Mouse (Mus musculus) CH12.LX (cell line): ENCODE results near the gene Cinp. TPM values are rescaled to one million over a fixed set of nuclear protein-coding genes. Genes with fewer than 3 reads are reported as not detected.

Experiments used
- DNase-seq: peaks from one replicate; pipeline ENCODE4 v3.0.0-alpha.2; 2013; ENCODE audit errors: extremely low read depth
- H3K27ac ChIP-seq: 2 replicates; pipeline ENCODE4 v1.5.1; 2012; ENCODE audit warnings: low read depth, mild to moderate bottlenecking, control low read depth, moderate library complexity; ENCODE audit not compliant: insufficient read depth
- H3K27me3 ChIP-seq: replicated peaks from 2 replicates; pipeline ENCODE3; 2012; ENCODE audit warnings: inconsistent platforms
- H3K36me3 ChIP-seq, 2 experiments: replicated peaks in 1 of 2; 2 replicates each; pipeline versions ENCODE3 to v1.6.1; 2012; ENCODE audit warnings: inconsistent platforms in 1 of 2, low read length in 1 of 2, mild to moderate bottlenecking in 1 of 2, mixed read lengths in 1 of 2, moderate library complexity in 1 of 2; ENCODE audit not compliant: control insufficient read depth in 1 of 2, insufficient read depth in 1 of 2
- H3K4me1 ChIP-seq, 2 experiments: 2 replicates each; pipeline ENCODE4 v1.6.1; 2012; ENCODE audit warnings: inconsistent platforms in 1 of 2, moderate library complexity in 1 of 2; ENCODE audit not compliant: insufficient read depth in 2 of 2, control insufficient read depth in 1 of 2
- H3K4me2 ChIP-seq: 2 replicates; pipeline ENCODE4 v1.6.1; 2012; ENCODE audit warnings: low read depth, mild to moderate bottlenecking, control low read depth; ENCODE audit not compliant: poor library complexity, insufficient read depth, severe bottlenecking
- H3K4me3 ChIP-seq, 3 experiments: fragments of 150-350 bp in 1 of 3; sonication (generic) in 1 of 3; replicated peaks in 1 of 3; 2 replicates each; pipeline versions ENCODE3 to v1.5.1; 2011 to 2012; ENCODE audit warnings: low read depth in 2 of 3, low read length in 2 of 3, mild to moderate bottlenecking in 2 of 3, moderate library complexity in 2 of 3, control low read depth in 1 of 3, improper control_type of control experiment in 1 of 3, inconsistent platforms in 1 of 3, mixed read lengths in 1 of 3; ENCODE audit not compliant: poor library complexity in 1 of 3
- H3K79me2 ChIP-seq: replicated peaks from 2 replicates; pipeline ENCODE4 v1.6.1; 2012; ENCODE audit warnings: mild to moderate bottlenecking, moderate library complexity; ENCODE audit not compliant: control insufficient read depth, poor library complexity, insufficient read depth, severe bottlenecking; ENCODE audit errors: extremely low read depth
- H3K9ac ChIP-seq: 2 replicates; pipeline ENCODE4 v1.6.1; 2012; ENCODE audit warnings: low read depth, mild to moderate bottlenecking, control low read depth, moderate library complexity; ENCODE audit not compliant: insufficient read depth
- H3K9me3 ChIP-seq: replicated peaks from 2 replicates; pipeline ENCODE3; 2012; ENCODE audit warnings: low read length, inconsistent platforms, mixed read lengths
- BHLHE40 ChIP-seq: IDR thresholded peaks from 2 replicates; pipeline ENCODE4 v1.6.1; 2011; ENCODE audit warnings: mild to moderate bottlenecking, low read depth, low read length, improper control_type of control experiment
- CHD2 ChIP-seq: IDR thresholded peaks from 2 replicates; pipeline ENCODE4 v1.6.1; 2011; ENCODE audit warnings: low read length, improper control_type of control experiment
- CTCF ChIP-seq, 2 experiments: IDR thresholded peaks in 1 of 2; conservative IDR thresholded peaks in 1 of 2; 2 replicates each; pipeline ENCODE4 v1.5.1; 2011 to 2012; ENCODE audit warnings: low read depth in 2 of 2, low read length in 2 of 2, improper control_type of control experiment in 1 of 2, inconsistent platforms in 1 of 2, mild to moderate bottlenecking in 1 of 2, moderate library complexity in 1 of 2
- ELF1 ChIP-seq: IDR thresholded peaks from 2 replicates; pipeline ENCODE4 v1.6.1; 2014; ENCODE audit warnings: low read depth, mild to moderate bottlenecking, inconsistent platforms, low read length, improper control_type of control experiment
- EP300 ChIP-seq: IDR thresholded peaks from 2 replicates; pipeline ENCODE4 v1.6.1; 2011; ENCODE audit warnings: low read length, improper control_type of control experiment
- ETS1 ChIP-seq: conservative IDR thresholded peaks from 2 replicates; pipeline ENCODE4 v1.6.1; 2012; ENCODE audit warnings: low read depth, mild to moderate bottlenecking, inconsistent platforms, low read length, improper control_type of control experiment, moderate library complexity
- GABPA ChIP-seq: IDR thresholded peaks from 2 replicates; pipeline ENCODE4 v1.6.1; 2012; ENCODE audit warnings: low read depth, low read length, improper control_type of control experiment, inconsistent platforms; ENCODE audit not compliant: insufficient replicate concordance
- KAT2A ChIP-seq: IDR thresholded peaks from 2 replicates; pipeline ENCODE4 v1.6.1; 2012; ENCODE audit warnings: low read length, improper control_type of control experiment, inconsistent platforms; ENCODE audit not compliant: insufficient replicate concordance
- MAFK ChIP-seq: IDR thresholded peaks from 2 replicates; pipeline ENCODE4 v1.6.1; 2011; ENCODE audit warnings: low read length, improper control_type of control experiment; ENCODE audit not compliant: insufficient replicate concordance
- MAZ ChIP-seq: IDR thresholded peaks from 2 replicates; pipeline ENCODE4 v1.6.1; 2012; ENCODE audit warnings: low read depth, mild to moderate bottlenecking, inconsistent platforms, low read length, improper control_type of control experiment, moderate library complexity
- PAX5 ChIP-seq: IDR thresholded peaks from 2 replicates; pipeline ENCODE4 v1.6.1; 2012; ENCODE audit warnings: low read length, inconsistent platforms, mixed read lengths
- POLR2AphosphoS2 ChIP-seq: IDR thresholded peaks from 2 replicates; pipeline ENCODE4 v1.6.1; 2011; ENCODE audit warnings: low read depth, low read length, improper control_type of control experiment
- SIN3A ChIP-seq: IDR thresholded peaks from 2 replicates; pipeline ENCODE4 v1.6.1; 2012; ENCODE audit warnings: low read length, improper control_type of control experiment, inconsistent platforms
- SMC3 ChIP-seq: IDR thresholded peaks from 2 replicates; pipeline ENCODE4 v1.6.1; 2011; ENCODE audit warnings: low read depth, low read length, improper control_type of control experiment
- TBP ChIP-seq: conservative IDR thresholded peaks from 2 replicates; pipeline ENCODE4 v1.6.1; 2011; ENCODE audit warnings: low read depth, low read length, improper control_type of control experiment
- TCF12 ChIP-seq: IDR thresholded peaks from 2 replicates; pipeline ENCODE4 v1.6.1; 2014; ENCODE audit warnings: low read depth, mild to moderate bottlenecking, inconsistent platforms, low read length, improper control_type of control experiment
- UBTF ChIP-seq: IDR thresholded peaks from 2 replicates; pipeline ENCODE4 v1.6.1; 2012; ENCODE audit warnings: low read depth, mild to moderate bottlenecking, inconsistent platforms, low read length, improper control_type of control experiment, moderate library complexity
- USF2 ChIP-seq: conservative IDR thresholded peaks from 2 replicates; pipeline ENCODE4 v1.6.1; 2011; ENCODE audit warnings: low read depth, low read length, improper control_type of control experiment
- ZKSCAN1 ChIP-seq: IDR thresholded peaks from 2 replicates; pipeline ENCODE4 v1.6.1; 2012; ENCODE audit warnings: low read depth, inconsistent platforms, low read length, improper control_type of control experiment, borderline replicate concordance
- ZMIZ1 ChIP-seq: IDR thresholded peaks from 2 replicates; pipeline ENCODE4 v1.6.1; 2012; ENCODE audit warnings: low read depth, mild to moderate bottlenecking, inconsistent platforms, low read length, improper control_type of control experiment
- ZNF384 ChIP-seq: IDR thresholded peaks from 2 replicates; pipeline ENCODE4 v1.6.1; 2012; ENCODE audit warnings: low read depth, low read length, improper control_type of control experiment, inconsistent platforms
- dilution Hi-C: fragments of 300-500 bp; cut with MboI; formaldehyde crosslinking; loops from 2 replicates; pipeline ENCODE4 v1.14.3; 2020; ENCODE audit warnings: low sequenced_read_pairs; ENCODE audit not compliant: extremely low pct_unique_long_range_greater_than_20kb, extremely low pct_ligation_motif_present
- in situ Hi-C: fragments of 300-500 bp; cut with MboI; formaldehyde crosslinking; loops from 3 replicates; pipeline ENCODE4 v1.14.3; 2019; ENCODE audit warnings: low sequenced_read_pairs, low pct_ligation_motif_present, low pct_unique_long_range_greater_than_20kb, mixed read lengths
- polyA plus RNA-seq: library from polyadenylated mRNA; unstranded; fragments of >175 nt; gene quantifications from 2 replicates; pipeline ENCODE4 v1.2.1, GENCODE M21; 2012; ENCODE audit warnings: low read depth; ENCODE audit not compliant: insufficient read length
- total RNA-seq, 2 experiments: library from RNA; depleted of rRNA; stranded (reverse); fragments of 300-350 nt in 1 of 2; fragments of >200 nt in 1 of 2; gene quantifications; 2 replicates each; pipeline ENCODE4 v1.2.3; 2012 to 2014

The Cinp gene
- total and polyA plus RNA-seq, 3 experiments: 114 to 164 (median 135) TPM

- no peak for TF ChIP-seq ZKSCAN1
Measured at GRCm38 (mm10) chr12:110889036-110890020, at the start of gene Cinp, which contains the start of gene Tecpr2 (continued).

DNA sequence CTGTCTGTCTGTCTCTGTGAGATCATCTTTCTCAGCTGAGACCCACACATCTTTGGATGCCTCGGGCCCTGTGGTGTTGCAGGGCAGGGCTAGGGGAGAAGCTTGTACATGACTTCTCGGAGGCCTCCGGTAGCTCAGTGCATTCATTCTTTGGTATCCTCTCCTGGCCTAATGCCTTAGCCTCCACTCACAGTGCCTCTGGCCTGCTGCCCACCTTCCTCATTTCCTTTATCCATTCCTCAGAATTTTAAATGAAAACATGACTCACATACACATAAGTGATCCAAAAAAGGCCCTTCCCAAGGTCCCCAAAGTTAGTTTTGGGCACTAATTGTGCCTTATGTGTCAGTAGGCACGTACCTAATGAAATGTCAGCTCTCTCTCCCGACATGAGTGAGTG, 48.6 kb upstream of the Cinp start:
- dilution Hi-C loops: no loop called here
- in situ Hi-C loops: loop anchor here (5.0 to 10.0 kb wide), 2 partner anchors 55 to 197 kb away; no protein-coding TSS in a partner anchor
- DNase-seq: no peak
- no peaks in the 10 kb centered on the region for H3K9me3 ChIP-seq
- no peaks in the 10 kb centered on the region for H3K79me2 ChIP-seq
- H3K9ac ChIP-seq: no peak overlapping the region
- no peaks in the 10 kb centered on the region for H3K27me3 ChIP-seq
- no peak overlapping the region for H3K4me2 ChIP-seq
- peaks cover 20 to 31% of the 10 kb centered on the region in 2 experiments for H3K4me1 ChIP-seq
- no peak overlapping the region for H3K4me3 ChIP-seq
- TF ChIP-seq MAZ (no peak), UBTF (no peak), PAX5 (no peak), EP300 (no peak), TCF12 (no peak), CTCF (conservative IDR thresholded peaks at IDR 0.05 in 1 of 2, IDR thresholded peaks at IDR 0.05 in 1 of 2; ENCODE audit: low read depth in 2 of 2, low read length in 2 of 2) (no peak), KAT2A (no peak), GABPA (no peak), TBP (no peak), CHD2 (no peak), SIN3A (no peak), ZNF384 (no peak), SMC3 (no peak), USF2 (no peak), ELF1 (no peak), BHLHE40 (no peak), POLR2AphosphoS2 (no peak), ETS1 (no peak), MAFK (no peak), ZMIZ1 (no peak)
- peaks cover 26 to 62% of the 10 kb centered on the region in 2 experiments for H3K36me3 ChIP-seq
- H3K27ac ChIP-seq: no peak overlapping the region
